Mouse (Mus musculus): ENCODE results near the gene Cygb.

GRCm38 (mm10) chr11:116641168-116641567 lies 12.9 kb downstream of the Cygb start:
- TF ChIP-seq CTCF (IDR thresholded peaks at IDR 0.05; ENCODE audit: low read depth) (peak; percentile 30), EP300 (IDR thresholded peaks at IDR 0.05; ENCODE audit: low read depth) (no peak)

Measured in heart, postnatal 0 days (tissue).